Mouse (Mus musculus) B cell, adult 67 days (primary cell): ENCODE data around the gene Tmem47. TPM values are rescaled to one million over a fixed set of nuclear protein-coding genes. Genes with fewer than 3 reads are reported as not detected.

Source experiments
- total RNA-seq, 2 experiments: library from RNA; stranded (reverse); gene quantifications; 4 replicates each; pipeline ENCODE4 v1.2.4; 2023

The Tmem47 gene
- not detected for total RNA-seq

GRCm38 (mm10) chrX:81070210-81070803 is at the start of gene Tmem47:
Tmem47 (plus strand) TSS chrX:81070698.

